Comparison of ENCODE assay signal across 11 mouse cellular contexts in the genomic region with DNA sequence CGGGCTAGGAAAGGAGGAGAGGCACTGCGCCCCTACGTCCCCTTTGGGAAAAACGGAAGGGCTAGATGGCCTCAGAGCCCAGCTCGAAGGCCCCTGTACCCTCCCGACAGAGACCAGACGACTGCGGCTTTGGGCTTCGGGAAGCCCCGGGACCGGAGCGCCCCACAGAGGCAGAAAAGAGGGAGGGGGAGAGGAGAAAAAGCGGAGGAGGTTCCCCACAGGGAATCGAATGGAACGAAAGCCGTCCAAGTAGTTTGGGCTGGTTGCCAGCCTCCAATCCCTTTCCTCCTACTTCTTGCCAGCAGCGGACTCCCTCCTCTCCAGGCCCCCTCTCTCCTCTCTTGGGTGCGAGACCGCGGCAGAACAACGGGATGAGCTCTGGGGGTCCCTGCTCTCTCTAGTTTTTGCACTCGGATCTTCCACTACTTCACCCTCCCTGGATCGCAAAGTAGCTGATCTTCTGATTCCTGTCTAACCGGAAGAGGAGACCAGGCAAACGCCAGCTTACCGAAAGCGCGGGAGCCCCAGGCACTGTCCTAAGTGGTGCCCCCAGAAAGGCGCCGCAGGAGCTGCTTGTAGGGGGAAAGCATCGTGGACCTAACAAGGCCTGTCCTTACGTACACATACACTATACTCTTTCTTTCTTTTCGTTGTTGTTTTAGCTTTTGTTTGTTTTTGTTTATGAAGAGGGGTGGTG. TPM values are rescaled to one million over a fixed set of nuclear protein-coding genes. Genes with fewer than 3 reads are reported as not detected.
DNase-seq lines count a peak whose midpoint lies in the region; ATAC-seq and TF ChIP-seq lines count a peak whose summit lies in the region.
"Had no signal": no experiment of that assay in that cellular context is flagged by ENCODE, and none has a peak within 500 bp of the region (broad histone marks: within the 10 kb centered on the region; RNA-seq: fewer than 3 reads in every experiment).

No protein-coding gene starts in this region.

- no peaks in the 10 kb centered on the region for H3K36me3 ChIP-seq in heart, embryonic 16.5 days (ENCODE audit: control insufficient read depth, insufficient read depth)
- no peaks in the 10 kb centered on the region for H3K36me3 ChIP-seq in heart, adult 2 months (ENCODE audit: control insufficient read depth, insufficient read depth, low read length)
- H3K36me3 ChIP-seq in forebrain, embryonic 13.5 days (ENCODE audit: poor library complexity, severe bottlenecking), result no peaks in the 10 kb centered on the region
- no peaks in the 10 kb centered on the region for H3K36me3 ChIP-seq in midbrain, embryonic 13.5 days

- no peaks in the 10 kb centered on the region for H3K79me2 ChIP-seq in heart, adult 2 months (replicated peaks; ENCODE audit: control insufficient read depth, insufficient read depth, low read length)

- TF ChIP-seq CTCF in heart, adult 2 months (IDR thresholded peaks at IDR 0.05), result no peak
- no peak for TF ChIP-seq CTCF in brain, embryonic 14.5 days (IDR thresholded peaks at IDR 0.05; ENCODE audit: borderline replicate concordance, extremely low read depth, insufficient read depth, insufficient read length)

- H3K4me2 ChIP-seq in heart, embryonic 16.5 days (ENCODE audit: low read depth, low read length), result peak overlapping the region; percentile 46; the same call in 1 of the 2 replicates
- peak overlapping the region; percentile 54 for H3K4me2 ChIP-seq in forebrain, embryonic 13.5 days
- peak overlapping the region; percentile 50 for H3K4me2 ChIP-seq in midbrain, embryonic 13.5 days (replicated peaks)

- TF ChIP-seq EP300 in heart, adult 2 months (IDR thresholded peaks at IDR 0.05; ENCODE audit: insufficient read depth, low read depth, low read length), result no peak

- no peaks in the 10 kb centered on the region for H3K9me3 ChIP-seq in heart, embryonic 16.5 days (replicated peaks; ENCODE audit: control insufficient read depth, low read length)
- H3K9me3 ChIP-seq in forebrain, embryonic 13.5 days (replicated peaks), result no peaks in the 10 kb centered on the region
- H3K9me3 ChIP-seq in midbrain, embryonic 13.5 days, result no peaks in the 10 kb centered on the region

- no peak overlapping the region for H3K27ac ChIP-seq in heart, embryonic 16.5 days (ENCODE audit: low read length)
- H3K27ac ChIP-seq in heart, adult 2 months, result no peak overlapping the region
- H3K27ac ChIP-seq in forebrain, embryonic 13.5 days, result peak overlapping the region; percentile 78
- peak overlapping the region; percentile 79 for H3K27ac ChIP-seq in midbrain, embryonic 13.5 days

- peaks cover 70% of the 10 kb centered on the region for H3K27me3 ChIP-seq in heart, embryonic 16.5 days (ENCODE audit: control insufficient read depth, insufficient read depth, low read length)
- peaks cover 5% of the 10 kb centered on the region for H3K27me3 ChIP-seq in heart, adult 2 months (ENCODE audit: control insufficient read depth, insufficient read depth, low read length)
- peaks cover 38% of the 10 kb centered on the region for H3K27me3 ChIP-seq in forebrain, embryonic 13.5 days
- peaks cover 49% of the 10 kb centered on the region for H3K27me3 ChIP-seq in midbrain, embryonic 13.5 days

- no peak overlapping the region for H3K9ac ChIP-seq in heart, embryonic 16.5 days (ENCODE audit: low read length)
- H3K9ac ChIP-seq in heart, adult 2 months (ENCODE audit: low read depth, low read length), result no peak overlapping the region
- H3K9ac ChIP-seq in forebrain, embryonic 13.5 days, result peak overlapping the region; percentile 45
- peak overlapping the region; percentile 52 for H3K9ac ChIP-seq in midbrain, embryonic 13.5 days (replicated peaks)

- no peaks in the 10 kb centered on the region for H3K4me1 ChIP-seq in heart, embryonic 16.5 days (ENCODE audit: control insufficient read depth, insufficient read depth, low read length)
- no peaks in the 10 kb centered on the region for H3K4me1 ChIP-seq in heart, adult 2 months (ENCODE audit: control insufficient read depth, insufficient read depth, low read length)
- H3K4me1 ChIP-seq in forebrain, embryonic 13.5 days, result no peaks in the 10 kb centered on the region
- H3K4me1 ChIP-seq in midbrain, embryonic 13.5 days (replicated peaks), result peaks cover 4% of the 10 kb centered on the region

- no peak for DNase-seq in heart, adult 2 months
- DNase-seq in brain, embryonic 14.5 days (ENCODE audit: low read depth), result peak; percentile 86
- DNase-seq in layer of hippocampus, adult 18-20 months (ENCODE audit: low spot score in 2 of 2), result no peak
- DNase-seq in thymus, postnatal 25 days, result no peak
- no peak for DNase-seq in kidney, adult 18-20 months
- DNase-seq: spleen, adult 18-20 months had no signal

- ATAC-seq in heart, embryonic 16.5 days (replicated peaks; ENCODE audit: extremely low read depth, insufficient read depth, low FRiP score), result no peak
- peak; percentile 84 for ATAC-seq in forebrain, embryonic 13.5 days
- ATAC-seq in midbrain, embryonic 13.5 days, result peak; percentile 89

- intact Hi-C loops in heart, adult 2 months (cut with DNase I), result no loop called here

- WGBS in heart, embryonic 16.5 days, result 18% methylated on average over 31 of the region's 33 CpGs
- 13% methylated on average over 33 of the region's 33 CpGs for WGBS in heart, adult 2 months
- 13% methylated on average over 33 of the region's 33 CpGs for WGBS in forebrain, embryonic 13.5 days
- 19% methylated on average over 32 of the region's 33 CpGs for WGBS in midbrain, embryonic 13.5 days

- peak overlapping the region; percentile 30 for H3K4me3 ChIP-seq in heart, embryonic 16.5 days (ENCODE audit: low read length)
- H3K4me3 ChIP-seq in heart, adult 2 months, result no peak overlapping the region
- peak overlapping the region; percentile 29 for H3K4me3 ChIP-seq in forebrain, embryonic 13.5 days
- H3K4me3 ChIP-seq in midbrain, embryonic 13.5 days (replicated peaks), result peak overlapping the region; percentile 31

- TF ChIP-seq POLR2A in heart, adult 2 months (IDR thresholded peaks at IDR 0.05; ENCODE audit: insufficient read depth, low read depth, low read length), result no peak
- TF ChIP-seq POLR2A in brain, embryonic 14.5 days (IDR thresholded peaks at IDR 0.05; ENCODE audit: borderline replicate concordance, extremely low read depth, insufficient read depth, insufficient read length, poor library complexity, severe bottlenecking), result no peak

RNA-seq across cellular contexts. Expression of a gene that starts 3.1 kb away (rescaled TPM):
- 0.05 TPM in 1 of 2 replicates, not detected in the other for polyA plus RNA-seq in heart, embryonic 16.5 days (2015; fragmentation: Nextera tagmentation; extraction: Ambion mirVana)
- total RNA-seq in heart, adult 2 months (2021), result not detected
- 0.12 TPM in 1 of 2 replicates, not detected in the other for polyA plus RNA-seq in heart, adult 2 months (2012; rRNA removed)
- 21.8 and 33.6 TPM in 2 replicates for polyA plus RNA-seq in brain, embryonic 14.5 days (2012; rRNA removed)
- 21.9 and 24.6 TPM in 2 replicates for polyA plus RNA-seq in forebrain, embryonic 13.5 days (2015; fragmentation: Nextera tagmentation; extraction: Ambion mirVana)
- 31.7 and 32.7 TPM in 2 replicates for polyA plus RNA-seq in midbrain, embryonic 13.5 days (2015; fragmentation: Nextera tagmentation; extraction: Ambion mirVana)
- total RNA-seq in layer of hippocampus, adult 18-20 months (2021), result 1 to 10 TPM; 1.3 to 3.5 TPM
- total RNA-seq: heart, postnatal 10 days had no signal
- polyA plus RNA-seq: liver, embryonic 16.5 days had no signal

Comparison
In these comparisons a context has a peak if more than half of its experiments do, and no peak if none do; other contexts are left out.
1. H3K27ac ChIP-seq: peak in forebrain, embryonic 13.5 days (single experiment) and midbrain, embryonic 13.5 days (single experiment); none in heart, embryonic 16.5 days (single experiment) and heart, adult 2 months (single experiment).
2. H3K9ac ChIP-seq: peak in forebrain, embryonic 13.5 days (single experiment) and midbrain, embryonic 13.5 days (single experiment); none in heart, embryonic 16.5 days (single experiment) and heart, adult 2 months (single experiment).
3. RNA of a gene that starts 3.1 kb away (polyA plus RNA-seq): 21.8 to 33.6 TPM in brain, embryonic 14.5 days, 31.7 to 32.7 TPM in midbrain, embryonic 13.5 days and 21.9 to 24.6 TPM in forebrain, embryonic 13.5 days; 0.05 TPM in heart, embryonic 16.5 days and 0.12 TPM in heart, adult 2 months; every median in the first group is over 10 times any median in the second.
4. Peak in every context shown above with its lines, with median percentiles within 50 percentile points of each other: H3K4me2 ChIP-seq.